Mouse (Mus musculus): ENCODE data around the gene Coq10b. TPM values are rescaled to one million over a fixed set of nuclear protein-coding genes. Genes with fewer than 3 reads are reported as not detected.
"Not testable (repeated sequence)": the region's sequence is repeated elsewhere in the genome, so short reads cannot be mapped to it uniquely, and the experiment has no call there.

The Coq10b gene
- 10 to 100 TPM; 29.2 to 35.4 TPM for total RNA-seq (2021)

- DNase-seq (ENCODE audit: low spot score in 2 of 2): peak; percentile 100
- intact Hi-C loops (cut with DNase I): loop anchor here (1.0 to 5.0 kb wide), 2 partner anchors 26 to 35 kb away; partner anchors contain the start of genes Hspd1 and Hspe1
These were observed at the start of gene Coq10b for GRCm38 (mm10) chr1:55052355-55052953. Gene Coq10b, plus strand, starts transcription at chr1:55052770.

DNA sequence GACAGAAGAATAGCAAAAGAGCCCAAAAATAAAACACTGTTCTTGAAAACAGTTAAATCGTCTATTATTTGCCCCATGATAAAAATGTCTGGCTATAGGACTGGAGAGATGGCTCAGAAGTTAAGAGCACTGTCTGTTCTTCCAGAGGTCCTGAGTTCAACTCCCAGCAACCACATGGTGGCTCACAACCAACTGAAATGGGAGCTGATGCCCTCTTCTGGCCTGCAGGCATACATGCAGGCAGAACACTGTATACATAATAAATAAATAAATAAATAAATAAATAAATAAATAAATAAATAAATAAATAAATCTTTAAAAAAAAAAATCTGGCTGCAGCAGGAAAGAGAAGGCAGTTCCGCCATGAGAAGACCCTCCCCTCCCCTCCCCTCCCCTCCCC lies 44.3 kb upstream of the Coq10b start:
- intact Hi-C loops (cut with DNase I): loop anchor here (10.0 kb wide), 1 partner anchor 584 kb away; no protein-coding TSS in a partner anchor
- not testable (repeated sequence) for DNase-seq (ENCODE audit: low spot score in 2 of 2)

DNA sequence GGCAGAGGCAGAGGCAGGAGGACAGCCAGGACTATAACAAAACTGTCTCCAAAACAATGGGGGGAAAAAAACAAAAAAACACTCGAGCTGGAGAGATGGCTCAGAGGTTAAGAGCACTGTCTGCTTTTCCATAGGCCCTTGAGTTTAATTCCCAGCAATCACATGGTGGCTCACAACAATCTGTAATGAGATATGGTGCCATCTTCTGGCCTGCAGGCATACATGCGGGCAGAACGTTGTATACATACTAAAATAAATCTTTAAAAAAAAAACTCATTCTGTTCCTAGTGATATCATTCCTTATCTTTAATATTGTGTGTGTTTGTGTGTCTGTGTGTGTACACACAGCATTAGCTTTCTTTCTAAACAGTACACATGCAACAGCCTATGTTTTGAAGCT lies 40.1 kb upstream of the Coq10b start:
- intact Hi-C loops (cut with DNase I): no loop called here
- no peak for DNase-seq (ENCODE audit: low spot score in 2 of 2)

- intact Hi-C loops (cut with DNase I): no loop called here
- DNase-seq (ENCODE audit: low spot score in 2 of 2): no peak
These were observed 30.7 kb upstream of the Coq10b start for GRCm38 (mm10) chr1:55021907-55022306.

DNA sequence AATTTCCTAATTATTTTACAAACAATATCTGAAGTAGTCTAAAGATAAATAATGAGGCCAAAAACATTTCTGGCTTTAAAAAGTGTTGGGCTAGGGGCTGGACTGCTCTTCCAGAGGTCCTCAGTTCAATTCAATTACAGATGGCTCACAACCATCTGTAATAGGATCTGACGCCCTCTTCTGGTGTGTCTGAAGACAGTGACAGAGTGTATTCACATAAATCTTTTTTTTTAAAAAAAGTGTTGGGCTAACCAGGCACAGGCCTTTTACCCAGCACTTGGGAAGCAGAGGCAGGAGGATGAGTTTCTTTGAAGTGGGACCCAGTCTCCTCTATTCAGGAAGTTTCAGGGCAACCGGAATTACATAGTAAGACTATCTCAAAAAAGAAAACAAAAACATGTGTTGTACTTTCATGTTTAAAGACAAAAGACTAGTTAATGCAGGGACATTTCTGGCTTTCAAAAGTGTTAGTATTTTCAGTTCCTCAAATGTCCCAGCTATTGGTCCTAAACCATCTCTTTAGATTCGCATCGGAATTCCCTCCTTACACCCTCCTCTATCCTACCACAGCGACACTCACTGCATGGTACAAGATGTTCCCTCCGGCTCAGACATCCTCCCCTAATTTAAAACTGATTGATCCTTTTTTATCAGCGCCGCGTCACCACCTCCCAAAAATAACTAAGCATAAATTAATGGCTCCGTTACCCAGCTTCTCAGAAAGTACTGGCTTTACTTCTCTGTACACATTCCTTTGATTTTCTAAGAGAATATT lies 26.7 kb upstream of the Coq10b start:
- intact Hi-C loops (cut with DNase I): loop anchor here (1.0 kb wide), 2 partner anchors 26 to 61 kb away; partner anchors contain the start of gene Coq10b
- DNase-seq (ENCODE audit: low spot score in 2 of 2): peak; percentile 13

- DNase-seq (ENCODE audit: low spot score in 2 of 2): peak in 1 of 2 experiments; percentile 50
- intact Hi-C loops (cut with DNase I): loop anchor here (1.0 kb wide), 2 partner anchors 26 to 61 kb away; partner anchors contain the start of gene Coq10b
These were observed 25.9 kb upstream of the Coq10b start for GRCm38 (mm10) chr1:55026444-55027252.

DNA sequence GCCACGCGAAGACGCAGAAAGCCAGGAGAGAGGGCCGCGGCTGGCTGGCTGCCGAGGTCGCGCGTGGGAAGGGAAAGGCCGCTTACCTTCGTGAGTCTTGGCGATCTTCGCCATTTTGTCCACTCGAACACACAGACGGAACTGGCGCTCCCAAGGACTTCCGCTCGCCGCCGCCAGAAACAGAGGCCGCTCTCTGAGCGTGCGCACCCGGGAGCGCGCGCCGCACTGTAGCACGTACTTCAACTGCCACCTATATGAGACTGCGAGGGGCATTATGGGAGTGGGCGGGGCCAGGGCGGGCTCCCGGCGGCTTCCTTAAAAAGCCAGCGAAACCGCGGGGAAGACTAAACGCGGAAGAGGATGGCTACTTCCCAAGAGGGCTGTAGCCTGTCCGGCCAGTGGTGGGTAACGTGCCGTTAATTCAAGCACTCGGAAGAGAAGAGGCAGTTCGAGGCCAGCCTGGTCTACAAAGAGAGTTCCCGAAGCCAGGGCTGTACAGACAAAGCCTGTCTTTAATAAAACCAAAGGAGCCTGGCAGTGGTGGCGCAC lies 25.2 kb upstream of the Coq10b start, which contains the start of gene Sf3b1:
TSS of gene Sf3b1 (minus strand) at position 229 of the 549 bp plus-strand sequence.
- intact Hi-C loops (cut with DNase I): no loop called here
- DNase-seq (ENCODE audit: low spot score in 2 of 2): peak; percentile 96 to 98

DNA sequence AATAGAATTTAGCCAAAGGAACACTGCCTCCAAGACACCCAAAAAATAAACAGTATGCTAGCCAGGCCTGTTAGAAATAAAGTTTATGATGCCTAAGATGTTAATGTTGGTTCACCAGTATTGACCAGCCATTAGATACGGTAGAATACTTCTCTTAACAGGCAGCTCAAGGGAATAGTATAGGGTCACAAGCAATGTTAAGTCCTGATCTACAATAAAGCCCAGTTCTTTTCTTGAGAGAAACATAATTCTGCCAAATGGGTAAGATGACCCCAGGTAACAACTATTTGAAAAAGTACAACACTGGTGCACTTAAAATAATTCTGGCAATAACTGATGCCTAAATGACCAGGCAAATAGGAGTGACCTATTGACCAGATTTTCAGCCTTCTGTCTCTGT lies 24.6 kb upstream of the Coq10b start:
- intact Hi-C loops (cut with DNase I): no loop called here

DNA sequence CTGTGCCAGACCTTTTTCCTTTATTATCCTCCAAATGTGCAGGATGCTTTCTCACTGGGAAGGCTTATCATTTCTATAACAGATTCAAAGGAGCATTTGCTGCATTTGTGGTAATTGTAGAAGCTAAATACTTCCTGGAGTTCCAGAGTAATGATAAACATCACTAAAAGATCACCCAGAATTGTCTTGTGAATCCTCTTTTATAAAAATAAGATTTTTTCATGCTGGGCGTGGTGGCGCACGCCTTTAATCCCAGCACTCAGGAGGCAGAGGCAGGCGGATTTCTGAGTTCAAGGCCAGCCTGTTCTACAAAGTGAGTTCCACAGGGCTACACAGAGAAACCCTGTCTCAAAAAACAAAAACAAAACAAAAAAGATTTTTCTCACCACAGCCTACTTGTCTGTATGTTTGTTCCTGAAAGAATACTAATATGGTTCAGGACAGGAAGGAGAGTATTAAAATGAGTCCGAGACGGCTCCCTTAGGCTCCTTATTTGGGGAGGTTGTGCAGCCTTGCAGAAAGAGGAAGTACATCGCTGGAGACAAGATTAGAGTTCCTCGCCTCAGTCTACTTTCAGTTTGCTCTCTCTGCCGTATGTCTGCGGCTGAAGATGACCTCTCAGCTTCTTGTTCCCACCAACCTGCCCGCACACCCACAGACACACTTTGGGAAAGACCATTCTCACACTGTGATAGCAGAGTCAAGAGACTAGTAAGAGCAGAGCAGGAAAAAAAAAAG lies 23.9 kb upstream of the Coq10b start:
- peak in 1 of 2 experiments; percentile 14 for DNase-seq (ENCODE audit: low spot score in 2 of 2)
- intact Hi-C loops (cut with DNase I): no loop called here

More for the DNA sequence above, 24.6 kb upstream of the Coq10b start:
- DNase-seq (ENCODE audit: low spot score in 2 of 2): no peak

DNA sequence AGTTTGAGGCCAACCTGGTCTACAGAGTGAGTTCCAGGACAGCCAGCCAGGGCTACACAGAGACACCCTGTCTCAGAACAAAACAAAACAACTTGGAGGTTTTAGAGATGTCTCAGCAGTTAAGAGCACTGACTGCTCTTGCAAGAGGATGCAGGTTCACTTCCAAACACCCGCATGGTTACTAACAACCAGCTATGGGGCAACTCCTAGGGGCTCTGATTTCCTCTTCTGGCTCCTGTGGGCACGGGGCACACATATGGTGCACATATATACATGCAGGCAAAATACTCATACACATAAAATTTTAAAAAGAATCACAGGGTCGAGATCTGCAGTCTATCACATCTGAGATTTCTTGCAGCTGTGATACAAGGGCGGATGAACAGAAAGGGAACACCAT lies 23.1 kb upstream of the Coq10b start:
- intact Hi-C loops (cut with DNase I): no loop called here
- DNase-seq (ENCODE audit: low spot score in 2 of 2): no peak

DNA sequence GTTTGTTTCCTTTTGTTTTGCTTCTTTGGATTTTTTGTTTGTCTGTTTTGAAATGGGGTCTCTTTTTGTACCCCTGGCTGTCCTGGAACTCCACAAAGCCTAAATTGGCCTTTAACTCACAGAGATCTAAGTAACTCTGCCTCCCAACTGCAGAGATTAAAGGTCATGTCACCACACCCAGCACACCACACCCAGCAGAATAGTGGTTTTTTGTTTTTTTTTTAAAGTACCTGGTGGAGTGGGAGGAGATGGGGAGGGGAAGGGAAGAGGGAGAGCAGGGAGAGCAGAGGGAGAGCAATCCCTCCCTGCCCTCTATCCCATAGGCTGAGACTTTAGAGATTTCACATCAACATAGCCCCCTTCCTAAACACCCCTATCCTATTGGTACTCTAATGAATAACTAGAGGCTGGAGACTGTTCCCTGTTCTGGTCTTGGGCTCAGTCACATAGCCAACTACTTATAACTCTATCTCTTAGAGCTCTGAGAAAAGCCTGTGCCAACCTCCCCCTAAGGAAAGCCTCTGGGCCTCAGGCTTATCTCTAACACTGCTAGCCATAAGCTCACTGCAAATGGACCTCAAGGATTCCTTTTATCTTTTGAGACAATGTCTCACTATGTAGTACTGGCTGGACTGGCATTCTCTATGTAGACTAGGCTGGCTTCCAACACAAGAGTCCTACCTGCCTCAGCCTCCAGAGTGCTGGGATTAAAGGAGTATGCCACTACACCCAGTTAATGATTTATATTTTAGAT lies 21.4 kb upstream of the Coq10b start:
- intact Hi-C loops (cut with DNase I): no loop called here
- no peak for DNase-seq (ENCODE audit: low spot score in 2 of 2)

DNA sequence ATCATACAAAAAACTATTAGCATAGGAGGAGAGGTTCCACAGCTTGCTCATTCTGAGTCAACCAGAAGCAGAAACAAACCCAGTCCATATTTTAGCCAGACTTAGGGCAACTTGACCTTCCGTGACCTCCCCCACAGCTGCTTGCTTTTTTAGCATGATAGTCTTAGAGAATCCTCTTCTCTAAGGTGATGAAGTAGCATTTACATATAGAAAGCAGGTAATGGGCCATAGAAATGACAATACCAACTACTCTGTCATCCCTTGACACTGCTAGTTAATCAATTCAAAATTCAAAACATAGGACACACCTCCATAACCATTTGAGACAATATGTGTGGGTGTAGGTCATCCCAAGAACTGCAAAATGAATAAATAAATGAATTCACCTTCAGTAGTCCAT lies 12.6 kb upstream of the Coq10b start:
- intact Hi-C loops (cut with DNase I): no loop called here
- DNase-seq (ENCODE audit: low spot score in 2 of 2): no peak

- intact Hi-C loops (cut with DNase I): no loop called here
- no peak for DNase-seq (ENCODE audit: low spot score in 2 of 2)
These were observed 10.9 kb upstream of the Coq10b start for GRCm38 (mm10) chr1:55041691-55042090.

DNA sequence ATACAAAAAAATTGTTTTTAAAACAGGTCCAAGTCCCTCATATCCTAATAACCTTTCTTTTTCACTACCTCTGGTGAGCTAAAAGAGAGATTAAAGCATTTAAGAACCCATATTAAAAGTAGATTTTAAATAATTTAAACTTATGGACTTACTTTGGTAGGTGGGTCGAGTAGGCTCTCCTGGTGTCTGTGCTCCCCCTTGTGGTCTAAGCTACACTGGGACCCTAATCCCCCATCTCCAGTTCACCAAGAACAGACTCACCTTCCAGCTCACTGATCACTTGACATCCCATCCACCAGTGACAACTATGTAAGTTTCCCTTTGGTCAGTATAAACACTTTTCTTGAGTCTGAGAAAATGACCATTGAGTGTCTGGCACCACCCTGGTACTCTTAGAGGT lies 10.3 kb upstream of the Coq10b start:
- no peak for DNase-seq (ENCODE audit: low spot score in 2 of 2)
- intact Hi-C loops (cut with DNase I): no loop called here

DNA sequence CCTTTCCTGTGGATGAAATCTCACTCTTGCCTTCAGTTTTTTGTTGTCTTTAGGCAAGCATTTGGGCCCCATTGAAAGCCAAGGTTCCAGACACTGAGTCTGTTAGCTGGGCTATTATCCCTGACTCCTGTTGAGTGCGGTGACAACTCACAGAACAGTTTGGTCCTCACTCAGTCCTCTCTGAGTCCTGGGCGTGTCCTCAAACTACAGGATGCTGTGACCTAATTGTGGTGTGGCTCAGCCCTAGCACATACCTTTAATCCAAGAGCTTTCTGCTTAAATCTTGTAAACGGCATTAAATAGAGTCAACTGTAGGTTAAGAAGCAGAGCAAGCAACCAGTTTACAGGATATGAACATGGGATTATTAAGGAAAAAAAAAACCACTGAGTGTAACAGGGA lies 9.4 kb upstream of the Coq10b start:
- no peak for DNase-seq (ENCODE audit: low spot score in 2 of 2)

DNA sequence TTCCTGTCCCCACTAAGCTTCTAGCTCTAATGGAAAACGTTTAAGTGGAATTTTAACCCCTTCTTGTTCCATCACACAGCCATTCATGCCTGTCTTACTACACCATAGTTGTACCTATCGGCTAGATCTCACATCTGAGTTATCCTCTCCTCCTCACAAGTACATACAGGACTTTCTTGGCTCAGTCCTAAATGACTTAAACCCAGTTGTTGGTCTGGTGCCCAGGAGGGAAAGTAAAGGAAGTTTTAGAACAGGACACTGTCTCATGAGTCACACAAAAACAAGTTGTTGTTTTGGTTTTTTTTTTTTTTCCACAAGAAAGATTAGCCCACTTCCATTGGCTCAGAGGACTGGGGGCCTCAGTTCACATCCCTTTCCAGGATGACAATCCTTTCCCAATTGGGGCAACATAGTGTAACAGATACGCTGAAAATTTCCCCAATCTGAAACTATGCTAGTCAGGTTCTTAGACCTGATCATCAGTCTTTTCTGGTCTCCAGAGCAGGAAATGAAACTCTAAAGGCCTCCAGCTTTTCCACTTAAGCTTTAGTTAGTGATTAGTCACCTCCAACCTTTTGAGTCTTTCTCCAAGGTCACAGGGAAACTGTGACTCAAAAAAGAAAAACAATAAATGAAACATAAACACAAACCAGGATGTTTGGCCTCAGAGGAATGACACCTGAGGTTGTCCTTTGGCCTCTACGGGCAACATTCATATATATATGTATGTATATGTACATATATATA lies 3.6 kb upstream of the Coq10b start:
- DNase-seq (ENCODE audit: low spot score in 2 of 2): no peak
- intact Hi-C loops (cut with DNase I): no loop called here

More for the DNA sequence above, 9.4 kb upstream of the Coq10b start:
- intact Hi-C loops (cut with DNase I): no loop called here

DNA sequence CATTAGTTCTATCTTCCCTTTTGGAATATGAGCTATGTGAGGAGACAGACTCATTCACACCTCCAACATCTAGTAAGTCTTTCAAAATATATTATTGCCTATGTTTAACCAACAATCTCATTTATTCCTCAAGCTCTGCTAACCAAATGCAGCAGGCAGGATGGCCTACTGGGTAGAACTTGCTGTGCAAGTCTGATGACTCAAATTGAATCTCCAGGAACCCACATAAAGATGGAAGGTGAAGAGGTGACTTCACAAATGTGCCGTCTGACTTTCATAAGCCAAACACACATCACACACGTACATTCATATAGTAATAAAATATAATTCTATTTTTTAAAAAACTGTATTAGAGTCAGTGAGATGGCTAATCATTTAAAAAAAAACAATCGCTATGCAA lies 899 bp upstream of the Coq10b start:
- intact Hi-C loops (cut with DNase I): loop anchor here (1.0 to 5.0 kb wide), 2 partner anchors 25 to 36 kb away; partner anchors contain the start of genes Hspd1 and Hspe1

DNA sequence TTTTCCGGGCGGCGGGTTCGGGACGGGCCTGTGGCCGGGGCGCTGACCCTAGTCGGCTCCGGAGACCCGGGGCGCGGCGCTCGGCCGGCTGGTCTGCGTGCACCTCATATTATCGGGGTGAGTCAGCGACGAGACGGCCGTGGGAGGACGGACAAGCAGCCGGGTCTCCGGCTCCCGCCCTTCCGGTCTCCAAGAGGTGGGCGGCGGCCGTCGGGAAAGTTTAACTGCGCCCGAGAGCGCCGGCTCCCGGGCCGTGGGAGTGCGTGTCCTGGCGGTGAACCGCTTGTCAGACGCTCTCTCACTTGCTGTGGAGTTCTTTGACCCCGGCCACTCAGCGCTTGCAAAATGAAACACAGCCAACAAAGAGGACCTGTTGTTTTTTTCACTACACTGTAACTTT lies 435 bp downstream of the Coq10b start:
- no peak for DNase-seq (ENCODE audit: low spot score in 2 of 2)

More for the DNA sequence above, 899 bp upstream of the Coq10b start:
- no peak for DNase-seq (ENCODE audit: low spot score in 2 of 2)

More for the DNA sequence above, 435 bp downstream of the Coq10b start:
- intact Hi-C loops (cut with DNase I): loop anchor here (5.0 kb wide), 1 partner anchor 34 kb away; the partner anchor contains the start of genes Hspd1 and Hspe1

All from left cerebral cortex, postnatal 25 days (tissue).